Mouse (Mus musculus): ENCODE measurements around the gene Rsf1.

GRCm38 (mm10) chr7:97709204-97709603, 129.5 kb downstream of the Rsf1 start:
- TF ChIP-seq EP300 (IDR thresholded peaks at IDR 0.05; ENCODE audit: insufficient read depth, low read depth, low read length) (no peak), CTCF (IDR thresholded peaks at IDR 0.05; ENCODE audit: low read depth, low read length) (no peak), POLR2A (IDR thresholded peaks at IDR 0.05; ENCODE audit: insufficient read depth, low read length) (no peak)
